Mouse (Mus musculus) adrenal gland, adult 8-10 months (tissue): ENCODE results near the gene Klhdc9. TPM values are rescaled to one million over a fixed set of nuclear protein-coding genes. Genes with fewer than 3 reads are reported as not detected.
A peak's percentile ranks its signal among the peaks of the same experiment; 100 is the strongest.
"Not testable (repeated sequence)": the region's sequence is repeated elsewhere in the genome, so short reads cannot be mapped to it uniquely, and the experiment has no call there.

Experiments used
- DNase-seq: peaks from one replicate; pipeline ENCODE4 v3.0.0; 2022
- total RNA-seq, 4 experiments: library from RNA; stranded (reverse); gene quantifications; 2 replicates each; pipeline ENCODE4 v1.2.4; 2022

The Klhdc9 gene
- total RNA-seq, 4 experiments from 2014 or later = 1.7 to 13.1 (median 6.2) TPM

- DNase-seq = no peak
Observed at GRCm38 (mm10) chr1:171355812-171356340, 4.7 kb downstream of the Klhdc9 start.

GRCm38 (mm10) chr1:171349210-171349609 lies 11.4 kb downstream of the Klhdc9 start:
- no peak for DNase-seq

GRCm38 (mm10) chr1:171348665-171349064 lies 11.9 kb downstream of the Klhdc9 start:
- no peak for DNase-seq

DNA sequence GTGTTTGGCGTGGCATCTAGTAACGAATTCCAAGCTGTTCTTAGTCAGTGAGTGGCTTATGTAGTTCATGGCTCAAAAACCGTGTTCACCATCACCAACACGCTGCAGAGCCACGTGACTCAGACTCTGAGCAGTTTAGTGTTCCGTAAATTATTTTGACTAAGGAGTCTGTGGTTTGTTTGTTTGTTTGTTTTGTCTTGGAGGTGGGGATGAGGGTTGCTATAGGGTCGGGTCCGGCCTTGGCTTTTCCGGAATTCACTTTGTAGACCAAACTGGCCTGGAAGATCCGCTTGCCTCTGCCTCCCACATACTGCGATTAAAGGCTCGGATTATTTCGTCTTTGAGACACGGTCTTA lies 14.5 kb downstream of the Klhdc9 start:
- no peak for DNase-seq

DNA sequence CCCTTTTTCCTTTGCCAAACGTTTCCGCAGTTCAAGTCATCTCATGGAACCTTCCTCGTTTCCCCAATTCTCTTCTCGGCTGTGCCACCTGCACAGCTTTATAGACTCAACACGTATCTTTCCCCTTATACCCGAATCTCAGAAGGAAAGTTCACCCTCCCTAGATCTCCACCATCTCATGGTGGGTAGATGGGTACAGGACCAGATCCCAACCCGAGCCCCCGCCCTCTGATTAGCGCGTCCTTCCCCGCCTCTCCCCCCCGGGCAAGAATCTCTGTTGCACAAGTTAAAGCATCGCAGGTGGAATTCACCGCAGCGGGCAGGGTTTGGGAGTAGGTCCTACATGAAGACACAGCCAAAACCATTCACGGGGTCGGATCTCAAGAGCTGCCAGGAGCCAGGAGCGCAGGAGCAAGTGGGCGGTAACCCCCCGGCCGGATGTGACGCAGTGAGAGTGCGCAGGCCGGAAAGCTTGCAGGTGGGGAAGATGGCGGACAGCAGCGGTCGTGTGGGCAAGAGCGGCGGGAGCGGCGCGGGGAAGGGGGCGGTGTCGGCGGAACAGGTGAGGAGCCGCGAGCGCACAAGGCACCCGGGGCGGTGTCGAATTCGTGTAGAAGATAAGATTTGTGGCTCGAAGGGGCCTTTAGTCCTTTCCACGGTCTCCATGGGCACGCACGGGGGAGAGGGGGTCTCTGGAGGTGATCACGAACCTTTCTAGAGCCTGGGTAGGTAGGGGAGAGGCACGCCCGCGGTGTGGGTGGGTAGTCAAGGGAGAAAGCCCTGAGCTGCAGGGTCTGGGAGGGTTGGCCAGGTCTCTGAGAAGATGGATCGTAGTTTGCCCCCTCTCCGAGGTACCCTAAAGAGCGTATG lies 15.1 kb downstream of the Klhdc9 start, which contains the start of the genes Nit1 and Pfdn2:
TSS of gene Nit1 (minus strand) at position 422 of the 870 bp plus-strand sequence.
TSS of gene Pfdn2 (plus strand) at position 446 of the 870 bp plus-strand sequence.
- DNase-seq = peak; percentile 89

DNA sequence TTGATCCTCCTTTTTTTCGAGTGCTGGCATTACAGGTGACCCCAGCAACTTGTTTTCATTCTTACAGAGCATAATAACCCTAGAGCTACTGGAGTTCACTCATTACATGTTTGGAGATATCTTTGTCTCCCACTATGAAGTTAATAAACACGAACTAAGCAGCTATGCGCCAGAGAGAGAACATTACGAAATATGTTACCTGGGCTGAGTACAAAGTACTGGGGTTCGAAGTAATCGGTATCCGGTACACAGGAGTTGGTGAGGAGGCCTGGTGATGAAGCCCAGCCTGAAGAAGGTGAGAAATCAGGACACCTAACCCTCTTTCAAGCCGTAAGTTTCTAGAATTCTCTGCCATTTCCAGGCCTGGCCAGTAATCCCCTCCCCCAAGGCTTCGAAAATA lies 15.9 kb downstream of the Klhdc9 start:
- no peak for DNase-seq

DNA sequence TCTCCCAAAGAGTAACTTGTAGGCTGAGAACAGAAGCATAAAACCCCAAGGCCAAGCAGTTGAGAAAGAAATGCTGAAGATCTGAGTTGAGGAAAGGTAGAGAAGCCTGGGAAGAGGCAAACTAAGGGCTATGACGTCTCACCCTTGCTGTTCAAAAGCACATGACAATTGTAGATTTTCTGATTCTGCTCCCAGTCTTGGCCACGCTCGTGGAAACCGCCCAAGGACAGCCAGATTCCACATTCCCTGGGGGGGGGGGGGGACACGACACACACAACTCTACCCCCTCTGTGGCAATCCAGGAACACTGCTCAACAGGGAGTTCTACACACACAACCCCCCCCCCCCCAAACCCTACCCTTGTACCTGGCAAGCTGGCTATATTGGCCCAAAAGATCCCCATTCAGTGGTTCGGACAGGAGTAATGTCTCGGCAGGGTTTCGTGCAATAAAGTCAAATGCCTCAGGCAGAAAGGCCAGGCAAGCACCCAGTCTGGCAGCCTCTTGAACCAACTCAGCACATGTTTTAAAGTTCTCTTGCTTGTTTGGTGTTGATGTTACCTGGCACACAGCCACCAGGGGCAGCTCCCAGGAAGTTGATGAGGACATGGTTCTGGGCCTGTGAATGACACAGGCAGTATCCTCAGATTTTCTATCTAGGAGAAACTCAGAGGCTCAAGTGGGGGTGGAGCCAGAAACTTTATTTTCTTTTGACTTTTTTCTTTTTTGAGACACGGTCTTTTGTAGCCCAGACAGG lies 16.5 kb downstream of the Klhdc9 start:
- DNase-seq = peak; percentile 48

DNA sequence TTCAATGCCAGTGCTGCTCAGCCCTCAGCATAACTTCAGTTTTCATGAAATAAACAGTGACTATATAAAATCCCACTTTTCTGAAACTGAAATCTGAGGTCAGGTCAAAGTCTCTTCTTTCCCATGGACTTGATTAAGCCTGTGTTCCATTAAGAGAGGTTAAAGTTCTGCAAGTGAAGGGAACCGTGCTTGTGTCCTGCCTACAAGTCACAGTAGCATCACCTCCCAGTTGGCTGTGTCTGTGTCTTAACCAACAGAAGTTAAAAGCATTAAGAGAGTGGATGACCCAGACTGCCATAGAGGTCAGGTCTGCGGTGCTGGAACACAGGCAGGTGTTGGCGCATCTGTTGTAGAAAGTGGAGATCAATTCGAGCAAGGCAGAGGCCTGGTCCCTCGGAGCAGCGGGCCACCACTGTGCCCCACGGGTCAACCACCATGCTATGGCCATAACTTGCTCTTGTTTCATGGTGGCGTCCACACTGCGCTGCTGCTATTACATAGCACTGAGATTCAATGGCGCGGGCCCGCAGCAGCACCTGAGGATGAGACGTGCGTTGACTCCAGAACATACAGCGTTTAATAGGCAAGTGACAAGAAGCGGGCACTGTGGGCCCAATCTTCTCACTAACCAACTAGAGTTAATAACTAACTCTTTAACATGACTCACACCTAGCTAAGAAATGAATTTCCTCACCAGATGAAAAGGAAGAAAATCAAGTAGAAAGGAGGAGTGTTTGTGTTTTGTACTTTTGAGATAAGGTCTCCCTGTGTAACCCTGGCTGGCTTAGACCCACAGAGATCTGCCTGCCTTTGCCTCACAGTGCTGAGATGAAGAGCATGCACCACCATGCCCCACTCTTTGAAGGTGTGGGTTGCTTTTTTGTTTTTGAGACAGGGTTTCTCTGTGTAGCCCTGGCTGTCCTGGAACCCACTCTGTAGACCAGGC lies 18.1 kb downstream of the Klhdc9 start:
- DNase-seq = no peak

DNA sequence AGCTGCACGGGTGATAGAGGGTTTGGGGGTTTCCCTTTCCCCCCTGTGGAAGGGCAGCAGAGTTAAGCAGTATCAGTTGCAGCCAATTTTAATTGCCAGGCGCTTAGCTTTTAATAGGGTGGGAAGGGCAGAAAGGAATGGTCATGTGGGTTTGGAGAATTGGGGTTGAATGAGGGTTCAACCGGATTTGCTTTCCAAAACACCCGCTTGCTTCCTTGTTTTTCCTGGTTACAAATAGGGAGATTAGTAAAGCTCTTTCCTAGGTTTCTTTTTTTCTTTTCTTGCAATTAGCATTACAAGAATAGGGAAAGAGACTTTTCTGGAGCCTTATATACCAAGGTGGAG lies 30.4 kb downstream of the Klhdc9 start:
- no peak for DNase-seq

GRCm38 (mm10) chr1:171329433-171330215 lies 31.0 kb downstream of the Klhdc9 start:
- DNase-seq = peak; percentile 69

GRCm38 (mm10) chr1:171328839-171329432 lies 31.7 kb downstream of the Klhdc9 start, which contains the start of gene Dedd:
Gene Dedd (plus strand): TSS chr1:171329145.
- DNase-seq = peak; percentile 94

DNA sequence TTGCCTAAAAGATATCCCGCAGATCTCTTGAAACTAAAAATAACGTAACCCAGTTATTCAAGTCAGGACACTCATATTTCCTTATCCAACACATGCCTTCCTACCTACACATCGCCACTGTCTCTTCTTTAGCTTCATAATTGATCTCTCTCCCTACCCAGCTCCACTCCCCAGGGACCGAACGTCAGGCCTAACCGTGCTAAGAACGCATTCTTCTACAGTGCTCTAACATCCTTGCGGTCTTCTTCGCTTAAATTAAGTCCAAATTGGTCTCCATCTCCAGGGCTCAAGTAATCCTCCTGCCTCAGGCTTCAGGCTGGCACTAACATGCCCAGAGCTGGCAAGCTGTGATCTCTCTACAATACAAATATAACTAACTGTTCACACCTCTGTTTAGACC lies 32.4 kb downstream of the Klhdc9 start:
- no peak for DNase-seq

DNA sequence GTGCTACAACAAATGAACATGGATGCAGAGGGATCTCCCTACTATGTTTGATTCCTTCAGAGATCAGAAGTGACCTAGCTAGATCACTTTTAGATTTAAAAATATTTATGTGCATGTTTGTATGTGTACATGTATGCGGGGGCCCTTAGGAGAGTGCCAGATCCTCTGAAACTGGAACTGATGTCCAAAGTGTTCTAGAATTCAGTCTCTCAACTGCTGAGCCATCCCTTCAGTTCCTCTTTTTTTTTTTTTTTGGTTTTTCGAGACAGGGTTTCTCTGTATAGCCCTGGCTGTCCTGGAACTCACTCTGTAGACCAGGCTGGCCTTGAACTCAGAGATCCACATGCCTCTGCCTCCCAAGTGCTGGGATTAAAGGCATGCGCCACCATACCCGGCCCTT lies 34.0 kb downstream of the Klhdc9 start:
- DNase-seq = not testable (repeated sequence)

DNA sequence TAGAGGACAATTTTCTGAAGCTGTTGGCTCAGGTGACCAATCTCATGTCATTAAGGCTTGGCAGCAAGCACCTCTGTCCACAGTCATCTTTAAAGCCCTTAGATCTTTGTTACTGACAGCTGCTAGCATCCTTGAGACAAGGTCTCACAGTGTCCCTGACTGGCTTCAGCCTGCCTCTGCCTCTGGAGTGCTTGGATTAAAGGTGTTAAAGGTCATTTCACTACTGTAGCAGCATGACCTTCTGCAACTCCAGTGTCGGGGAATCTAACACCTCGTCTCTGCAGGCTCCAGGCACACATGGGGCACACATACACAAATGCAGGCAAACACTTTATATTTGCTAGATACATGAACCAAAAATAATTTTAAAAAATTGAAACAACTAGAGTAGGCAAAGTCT lies 35.0 kb downstream of the Klhdc9 start:
- DNase-seq = no peak

DNA sequence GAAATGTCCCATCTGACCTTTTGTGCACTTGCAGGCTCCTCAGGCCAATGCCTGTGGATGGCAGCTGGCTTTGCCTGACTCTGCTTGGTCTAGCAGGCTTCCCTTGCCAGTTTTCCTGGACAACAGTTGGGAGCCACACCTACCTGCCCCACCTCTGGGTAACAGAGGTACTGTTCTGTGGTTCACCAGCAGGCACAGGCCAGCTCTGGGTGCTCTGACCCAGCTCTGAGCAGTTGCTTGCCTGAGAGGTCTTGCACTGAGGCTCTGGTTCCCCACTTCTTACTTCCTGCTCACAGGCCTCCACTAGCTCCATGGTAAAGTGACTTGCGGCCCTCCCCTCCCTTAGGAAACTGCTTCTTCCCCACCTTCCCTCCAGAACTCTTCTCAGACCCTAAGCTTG lies 38.6 kb downstream of the Klhdc9 start:
- no peak for DNase-seq

GRCm38 (mm10) chr1:171321415-171321814 lies 39.2 kb downstream of the Klhdc9 start:
- no peak for DNase-seq

- no peak for DNase-seq
Observed at GRCm38 (mm10) chr1:171320151-171320550, 40.4 kb downstream of the Klhdc9 start.

DNA sequence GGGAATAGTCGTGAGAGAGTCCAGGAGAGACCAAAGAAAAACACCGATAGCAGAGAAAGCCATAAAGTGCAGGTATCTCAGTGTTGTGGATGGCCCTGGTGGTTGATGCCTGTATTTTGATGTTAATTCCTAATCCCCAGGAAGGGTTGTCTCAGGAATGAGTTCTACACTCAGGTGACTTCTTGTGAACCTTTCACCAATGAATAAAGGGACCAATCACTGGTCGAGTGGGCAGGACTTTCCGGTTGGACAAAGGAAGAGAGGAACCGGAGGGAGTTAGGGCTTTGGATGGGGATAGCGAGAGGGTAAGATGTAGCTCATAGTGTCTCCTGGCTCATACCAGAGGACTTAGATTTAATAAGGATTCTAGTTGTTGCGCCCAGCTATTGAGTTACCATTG lies 40.9 kb downstream of the Klhdc9 start:
- no peak for DNase-seq

GRCm38 (mm10) chr1:171309321-171309720 lies 51.3 kb downstream of the Klhdc9 start:
- DNase-seq = no peak
